Comparison of ENCODE assay signal across 7 mouse cellular contexts in the genomic region with DNA sequence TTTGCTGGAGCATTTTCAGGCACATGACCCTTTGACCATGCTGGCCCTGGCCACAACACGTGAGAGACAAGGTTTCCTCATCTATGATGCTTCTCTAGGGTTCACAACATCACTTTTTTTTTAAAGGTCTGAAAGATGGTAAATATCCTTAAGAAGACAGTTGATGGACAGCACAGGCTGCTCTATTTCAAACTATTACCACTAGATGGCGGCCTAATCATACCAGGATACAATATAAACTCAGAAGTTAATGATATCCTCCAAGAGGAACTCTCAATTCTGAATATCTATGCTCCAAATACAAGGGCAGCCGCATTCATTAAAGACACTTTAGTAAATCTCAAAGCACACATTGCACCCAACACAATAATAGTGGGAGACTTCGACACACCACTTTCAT.
DNase-seq lines count a peak whose midpoint lies in the region; ATAC-seq and TF ChIP-seq lines count a peak whose summit lies in the region.
"Not testable (repeated sequence)": the region's sequence is repeated elsewhere in the genome, so short reads cannot be mapped to it uniquely, and the experiment has no call there.

No protein-coding gene starts in this region.

- peak; percentile 20; the same call in 1 of the 2 replicates for TF ChIP-seq CTCF in heart, adult 2 months (IDR thresholded peaks at IDR 0.05)
- peak; percentile 14; the same call in 1 of the 2 replicates for TF ChIP-seq CTCF in kidney, postnatal 0 days (IDR thresholded peaks at IDR 0.05; ENCODE audit: low read depth)
- TF ChIP-seq CTCF in stomach, postnatal 0 days (IDR thresholded peaks at IDR 0.05; ENCODE audit: low read depth) = peak; percentile 17; the same call in 1 of the 2 replicates

- H3K36me3 ChIP-seq in heart, adult 2 months (ENCODE audit: control insufficient read depth, insufficient read depth, low read length); intestine, embryonic 14.5 days (ENCODE audit: control insufficient read depth, insufficient read depth, low read length); kidney, postnatal 0 days (ENCODE audit: insufficient read depth, low read length); stomach, postnatal 0 days (ENCODE audit: control insufficient read depth, insufficient read depth, low read length): not testable (repeated sequence)

- not testable (repeated sequence) for H3K4me3 ChIP-seq in heart, adult 2 months; intestine, embryonic 14.5 days (ENCODE audit: low read depth, low read length); kidney, postnatal 0 days (replicated peaks; ENCODE audit: low read depth, low read length); stomach, postnatal 0 days (ENCODE audit: low read depth, low read length)

- H3K9ac ChIP-seq in heart, adult 2 months (ENCODE audit: low read depth, low read length); intestine, embryonic 14.5 days (ENCODE audit: low read length); kidney, postnatal 0 days (ENCODE audit: low read depth, low read length); stomach, postnatal 0 days (ENCODE audit: low read length): not testable (repeated sequence)

- not testable (repeated sequence) for DNase-seq in heart, adult 2 months; kidney, postnatal 0 days (ENCODE audit: low spot score); stomach, postnatal 0 days (ENCODE audit: low spot score)
- DNase-seq in intestine, embryonic 14.5 days (ENCODE audit: low spot score) = peak; percentile 43

- not testable (repeated sequence) for TF ChIP-seq EP300 in heart, adult 2 months (IDR thresholded peaks at IDR 0.05; ENCODE audit: insufficient read depth, low read depth, low read length); stomach, postnatal 0 days (optimal IDR thresholded peaks at IDR 0.05)

- H3K4me1 ChIP-seq in heart, adult 2 months (ENCODE audit: control insufficient read depth, insufficient read depth, low read length); intestine, embryonic 14.5 days (replicated peaks; ENCODE audit: control insufficient read depth, insufficient read depth, low read length); kidney, postnatal 0 days (replicated peaks; ENCODE audit: insufficient read depth, low read length); stomach, postnatal 0 days (replicated peaks; ENCODE audit: control insufficient read depth, insufficient read depth): not testable (repeated sequence)

- H3K9me3 ChIP-seq in intestine, embryonic 14.5 days (ENCODE audit: control insufficient read depth, low read length); kidney, postnatal 0 days (replicated peaks; ENCODE audit: low read length); stomach, postnatal 0 days (ENCODE audit: control insufficient read depth, low read length): not testable (repeated sequence)

- not testable (repeated sequence) for H3K79me2 ChIP-seq in heart, adult 2 months (replicated peaks; ENCODE audit: control insufficient read depth, insufficient read depth, low read length)

- not testable (repeated sequence) for H3K27me3 ChIP-seq in heart, adult 2 months (ENCODE audit: control insufficient read depth, insufficient read depth, low read length); intestine, embryonic 14.5 days (replicated peaks; ENCODE audit: control insufficient read depth, insufficient read depth, low read length); kidney, postnatal 0 days (ENCODE audit: insufficient read depth, low read length); stomach, postnatal 0 days (ENCODE audit: control insufficient read depth, insufficient read depth, low read length)

- WGBS in heart, adult 2 months = 27% methylated on average over 4 of the region's 4 CpGs
- 46% methylated on average over 4 of the region's 4 CpGs for WGBS in intestine, embryonic 14.5 days
- 44% methylated on average over 4 of the region's 4 CpGs for WGBS in kidney, postnatal 0 days
- WGBS in stomach, postnatal 0 days = 40% methylated on average over 4 of the region's 4 CpGs

- intact Hi-C loops in heart, adult 2 months (cut with DNase I) = not testable (repeated sequence)

- not testable (repeated sequence) for TF ChIP-seq POLR2A in heart, adult 2 months (IDR thresholded peaks at IDR 0.05; ENCODE audit: insufficient read depth, low read depth, low read length)

- H3K27ac ChIP-seq in heart, adult 2 months; intestine, embryonic 14.5 days (ENCODE audit: low read depth); kidney, postnatal 0 days; stomach, postnatal 0 days (replicated peaks): not testable (repeated sequence)

- peak; percentile 78; the same call in 1 of the 2 replicates for ATAC-seq in common myeloid progenitor, adult 5-6 weeks (replicated peaks; ENCODE audit: low read depth, poor library complexity, severe bottlenecking)
- peak; percentile 57; the same call in 1 of the 2 replicates for ATAC-seq in frontal cortex, adult (ENCODE audit: low TSS enrichment)
- ATAC-seq in intestine, embryonic 14.5 days (replicated peaks; ENCODE audit: low FRiP score, low TSS enrichment, low read depth); kidney, postnatal 0 days (replicated peaks; ENCODE audit: low FRiP score, low read depth); stomach, postnatal 0 days (ENCODE audit: low FRiP score, low TSS enrichment): not testable (repeated sequence)
- peak; percentile 80 for ATAC-seq in megakaryocyte progenitor cell, adult 5-6 weeks (replicated peaks; ENCODE audit: poor library complexity)

- H3K4me2 ChIP-seq in intestine, embryonic 14.5 days (ENCODE audit: low read length); kidney, postnatal 0 days (ENCODE audit: low read length); stomach, postnatal 0 days (replicated peaks; ENCODE audit: low read depth): not testable (repeated sequence)
